ENCODE assay signal across 10 mouse cellular contexts in genomic region chr4:142588418-142589083, GRCm38 (mm10).
DNase-seq lines count a peak whose midpoint lies in the region; ATAC-seq and TF ChIP-seq lines count a peak whose summit lies in the region.
"Had no signal": no experiment of that assay in that cellular context is flagged by ENCODE, and none has a peak within 500 bp of the region (broad histone marks: within the 10 kb centered on the region; RNA-seq: fewer than 3 reads in every experiment).

No protein-coding gene starts in this region.

- TF ChIP-seq CTCF in cerebellum, adult 2 months (IDR thresholded peaks at IDR 0.05; ENCODE audit: borderline replicate concordance, insufficient read depth, low read depth, low read length): no peak

- no peak overlapping the region for H3K9ac ChIP-seq in liver, embryonic 11.5 days (ENCODE audit: low read depth, low read length)
- H3K9ac ChIP-seq: lung, embryonic 15.5 days had no signal

- TF ChIP-seq POLR2A in cerebellum, adult 2 months (IDR thresholded peaks at IDR 0.05; ENCODE audit: borderline replicate concordance, insufficient read depth, low read length): no peak

- intact Hi-C loops in left cerebral cortex, postnatal 4 days (cut with DNase I): no loop called here

- H3K36me3 ChIP-seq in liver, embryonic 11.5 days (ENCODE audit: control insufficient read depth, insufficient read depth, low read length): no peaks in the 10 kb centered on the region
- H3K36me3 ChIP-seq: lung, embryonic 15.5 days had no signal

- H3K4me3 ChIP-seq in cerebellum, adult 2 months (replicated peaks; ENCODE audit: insufficient read depth, low read depth, low read length): no peak overlapping the region
- no peak overlapping the region for H3K4me3 ChIP-seq in liver, embryonic 11.5 days (ENCODE audit: low read depth, low read length)
- H3K4me3 ChIP-seq: lung, embryonic 15.5 days had no signal

- no peak overlapping the region for H3K27ac ChIP-seq in cerebellum, adult 2 months (ENCODE audit: insufficient read depth, low read length)
- no peak overlapping the region for H3K27ac ChIP-seq in liver, embryonic 11.5 days (ENCODE audit: low read depth, low read length)
- H3K27ac ChIP-seq: lung, embryonic 15.5 days had no signal

- H3K4me1 ChIP-seq in cerebellum, adult 2 months (ENCODE audit: control insufficient read depth, insufficient read depth, low read length): no peaks in the 10 kb centered on the region
- H3K4me1 ChIP-seq in liver, embryonic 11.5 days (replicated peaks; ENCODE audit: control insufficient read depth, insufficient read depth, low read length): no peaks in the 10 kb centered on the region

- H3K4me2 ChIP-seq in liver, embryonic 11.5 days: no peak overlapping the region
- H3K4me2 ChIP-seq: lung, embryonic 15.5 days had no signal

- DNase-seq in cerebellum, adult 2 months: peak; percentile 6 to 9
- peak; percentile 41 for DNase-seq in retina, postnatal 1 day
- no peak for DNase-seq in retina, embryonic 14.5 days (ENCODE audit: low spot score)
- peak; percentile 32 for DNase-seq in left cerebral cortex, postnatal 4 days
- DNase-seq in liver, embryonic 11.5 days (ENCODE audit: low spot score): no peak
- no peak for DNase-seq in Muller cell, postnatal 12 days (ENCODE audit: inconsistent ontology term)
- DNase-seq: spleen, adult 18-20 months had no signal

- ATAC-seq in cerebellum, adult (ENCODE audit: insufficient number of reproducible peaks, low FRiP score, low TSS enrichment): no peak
- no peak for ATAC-seq in liver, embryonic 11.5 days (replicated peaks; ENCODE audit: low FRiP score)
- ATAC-seq in activated CD4-positive, CD25-positive, alpha-beta regulatory T cell, adult 4 months: no peak

- no peaks in the 10 kb centered on the region for H3K9me3 ChIP-seq in liver, embryonic 11.5 days (ENCODE audit: control insufficient read depth, low read length)
- H3K9me3 ChIP-seq: lung, embryonic 15.5 days had no signal

- WGBS in cerebellum, adult 2 months: 72% methylated on average over 24 of the region's 24 CpGs
- 73% methylated on average over 24 of the region's 24 CpGs for WGBS in liver, embryonic 11.5 days

- no peaks in the 10 kb centered on the region for H3K27me3 ChIP-seq in cerebellum, adult 2 months (ENCODE audit: control insufficient read depth, insufficient read depth, low read length)
- no peaks in the 10 kb centered on the region for H3K27me3 ChIP-seq in liver, embryonic 11.5 days (replicated peaks; ENCODE audit: control insufficient read depth, insufficient read depth, low read length)
- H3K27me3 ChIP-seq: lung, embryonic 15.5 days had no signal

Comparison
In these comparisons a context has a peak if more than half of its experiments do, and no peak if none do; other contexts are left out.
1. DNase-seq: peak in cerebellum, adult 2 months (2 of 2), retina, postnatal 1 day (single experiment) and left cerebral cortex, postnatal 4 days (single experiment); none in retina, embryonic 14.5 days (single experiment), liver, embryonic 11.5 days (single experiment) and Muller cell, postnatal 12 days (single experiment).